Mouse (Mus musculus): ENCODE results near the gene Rpusd4. TPM values are rescaled to one million over a fixed set of nuclear protein-coding genes. Genes with fewer than 3 reads are reported as not detected.

Rpusd4 gene
- 16.7 and 18.5 TPM in 2 replicates for polyA plus RNA-seq (2015; fragmentation: Nextera tagmentation; extraction: Ambion mirVana)

- H3K27ac ChIP-seq (ENCODE audit: low read length) = peak within 1 kb of the TSS; percentile 88
- H3K9me3 ChIP-seq (replicated peaks; ENCODE audit: control insufficient read depth, low read length, poor library complexity, severe bottlenecking) = no peaks in the 10 kb centered on the region
- under 1% methylated on average over 53 of the region's 62 CpGs for WGBS
- H3K4me2 ChIP-seq (ENCODE audit: low read length) = peak within 1 kb of the TSS; percentile 85
- H3K4me3 ChIP-seq (ENCODE audit: low read depth, low read length) = peak within 1 kb of the TSS; percentile 68
- H3K9ac ChIP-seq (ENCODE audit: low read depth, low read length) = peak within 1 kb of the TSS; percentile 81
- no peaks in the 10 kb centered on the region for H3K27me3 ChIP-seq (ENCODE audit: control insufficient read depth, insufficient read depth, low read depth, low read length)
- peaks cover 1% of the 10 kb centered on the region; the same call in 1 of the 2 replicates for H3K36me3 ChIP-seq (ENCODE audit: control insufficient read depth, insufficient read depth, low read length)
- peak; percentile 96 for ATAC-seq
- peaks cover 21% of the 10 kb centered on the region for H3K4me1 ChIP-seq (ENCODE audit: control insufficient read depth, insufficient read depth, low read length)
These were observed at the start of gene Rpusd4, which contains the start of gene Fam118b for GRCm38 (mm10) chr9:35267146-35267975. Rpusd4 (plus strand) TSS chr9:35267865. Fam118b (minus strand) TSS chr9:35267805.

- 81% methylated on average over 1 of the region's 1 CpGs for WGBS
- no peak overlapping the region for H3K4me3 ChIP-seq (ENCODE audit: low read depth, low read length)
These were observed 49.7 kb upstream of the Rpusd4 start for GRCm38 (mm10) chr9:35217963-35218362.

GRCm38 (mm10) chr9:35223466-35223865, 44.2 kb upstream of the Rpusd4 start:
- Histone ChIP-seq H3K36me3 (ENCODE audit: control insufficient read depth, insufficient read depth, low read length) (peaks cover 18% of the 10 kb centered on the region), H3K4me3 (ENCODE audit: low read depth, low read length) (no peak overlapping the region), H3K4me1 (ENCODE audit: control insufficient read depth, insufficient read depth, low read length) (no peaks in the 10 kb centered on the region), H3K9ac (ENCODE audit: low read depth, low read length) (no peak overlapping the region), H3K9me3 (replicated peaks; ENCODE audit: control insufficient read depth, low read length, poor library complexity, severe bottlenecking) (no peaks in the 10 kb centered on the region), H3K27ac (ENCODE audit: low read length) (no peak overlapping the region), H3K27me3 (ENCODE audit: control insufficient read depth, insufficient read depth, low read depth, low read length) (no peaks in the 10 kb centered on the region), H3K4me2 (ENCODE audit: low read length) (no peak overlapping the region)
- ATAC-seq = no peak
- 93% methylated on average over 3 of the region's 3 CpGs for WGBS

More at GRCm38 (mm10) chr9:35217963-35218362, 49.7 kb upstream of the Rpusd4 start:
- ATAC-seq = no peak
- no peaks in the 10 kb centered on the region for H3K27me3 ChIP-seq (ENCODE audit: control insufficient read depth, insufficient read depth, low read depth, low read length)
- no peak overlapping the region for H3K4me2 ChIP-seq (ENCODE audit: low read length)
- H3K9ac ChIP-seq (ENCODE audit: low read depth, low read length) = no peak overlapping the region
- H3K36me3 ChIP-seq (ENCODE audit: control insufficient read depth, insufficient read depth, low read length) = peaks cover 39% of the 10 kb centered on the region
- H3K27ac ChIP-seq (ENCODE audit: low read length) = no peak overlapping the region
- H3K4me1 ChIP-seq (ENCODE audit: control insufficient read depth, insufficient read depth, low read length) = no peaks in the 10 kb centered on the region
- H3K9me3 ChIP-seq (replicated peaks; ENCODE audit: control insufficient read depth, low read length, poor library complexity, severe bottlenecking) = no peaks in the 10 kb centered on the region

- H3K4me2 ChIP-seq (ENCODE audit: low read length) = no peak overlapping the region
- no peak overlapping the region for H3K4me3 ChIP-seq (ENCODE audit: low read depth, low read length)
- no peak overlapping the region for H3K27ac ChIP-seq (ENCODE audit: low read length)
- 94% methylated on average over 3 of the region's 3 CpGs for WGBS
- no peaks in the 10 kb centered on the region for H3K27me3 ChIP-seq (ENCODE audit: control insufficient read depth, insufficient read depth, low read depth, low read length)
- no peaks in the 10 kb centered on the region for H3K4me1 ChIP-seq (ENCODE audit: control insufficient read depth, insufficient read depth, low read length)
- no peak for ATAC-seq
- peaks cover 16% of the 10 kb centered on the region for H3K36me3 ChIP-seq (ENCODE audit: control insufficient read depth, insufficient read depth, low read length)
- no peaks in the 10 kb centered on the region for H3K9me3 ChIP-seq (replicated peaks; ENCODE audit: control insufficient read depth, low read length, poor library complexity, severe bottlenecking)
- H3K9ac ChIP-seq (ENCODE audit: low read depth, low read length) = no peak overlapping the region
These were observed 39.0 kb upstream of the Rpusd4 start for GRCm38 (mm10) chr9:35228671-35229070.

- H3K4me3 ChIP-seq (ENCODE audit: low read depth, low read length) = no peak overlapping the region
These were observed 31.7 kb upstream of the Rpusd4 start for GRCm38 (mm10) chr9:35235996-35236395.

GRCm38 (mm10) chr9:35238371-35238770, 29.3 kb upstream of the Rpusd4 start:
- no peak overlapping the region for H3K4me3 ChIP-seq (ENCODE audit: low read depth, low read length)
- no peak overlapping the region for H3K9ac ChIP-seq (ENCODE audit: low read depth, low read length)
- no peaks in the 10 kb centered on the region for H3K27me3 ChIP-seq (ENCODE audit: control insufficient read depth, insufficient read depth, low read depth, low read length)
- H3K4me1 ChIP-seq (ENCODE audit: control insufficient read depth, insufficient read depth, low read length) = no peaks in the 10 kb centered on the region
- H3K4me2 ChIP-seq (ENCODE audit: low read length) = no peak overlapping the region
- no peaks in the 10 kb centered on the region for H3K9me3 ChIP-seq (replicated peaks; ENCODE audit: control insufficient read depth, low read length, poor library complexity, severe bottlenecking)
- WGBS = 95% methylated on average over 1 of the region's 1 CpGs
- peaks cover 4% of the 10 kb centered on the region; the same call in 1 of the 2 replicates for H3K36me3 ChIP-seq (ENCODE audit: control insufficient read depth, insufficient read depth, low read length)
- ATAC-seq = no peak
- no peak overlapping the region for H3K27ac ChIP-seq (ENCODE audit: low read length)

More at GRCm38 (mm10) chr9:35235996-35236395, 31.7 kb upstream of the Rpusd4 start:
- H3K9ac ChIP-seq (ENCODE audit: low read depth, low read length) = no peak overlapping the region
- H3K27ac ChIP-seq (ENCODE audit: low read length) = no peak overlapping the region
- H3K9me3 ChIP-seq (replicated peaks; ENCODE audit: control insufficient read depth, low read length, poor library complexity, severe bottlenecking) = no peaks in the 10 kb centered on the region
- no peak for ATAC-seq
- 49% methylated on average over 3 of the region's 3 CpGs for WGBS
- no peaks in the 10 kb centered on the region for H3K27me3 ChIP-seq (ENCODE audit: control insufficient read depth, insufficient read depth, low read depth, low read length)
- peaks cover 13% of the 10 kb centered on the region for H3K36me3 ChIP-seq (ENCODE audit: control insufficient read depth, insufficient read depth, low read length)
- H3K4me1 ChIP-seq (ENCODE audit: control insufficient read depth, insufficient read depth, low read length) = no peaks in the 10 kb centered on the region
- no peak overlapping the region for H3K4me2 ChIP-seq (ENCODE audit: low read length)

- H3K36me3 ChIP-seq (ENCODE audit: control insufficient read depth, insufficient read depth, low read length) = peaks cover under 1% of the 10 kb centered on the region; the same call in 1 of the 2 replicates
- H3K27me3 ChIP-seq (ENCODE audit: control insufficient read depth, insufficient read depth, low read depth, low read length) = no peaks in the 10 kb centered on the region
- H3K4me3 ChIP-seq (ENCODE audit: low read depth, low read length) = no peak overlapping the region
- no peak overlapping the region for H3K27ac ChIP-seq (ENCODE audit: low read length)
- H3K4me2 ChIP-seq (ENCODE audit: low read length) = no peak overlapping the region
- H3K9ac ChIP-seq (ENCODE audit: low read depth, low read length) = no peak overlapping the region
- no peaks in the 10 kb centered on the region for H3K4me1 ChIP-seq (ENCODE audit: control insufficient read depth, insufficient read depth, low read length)
- no peaks in the 10 kb centered on the region for H3K9me3 ChIP-seq (replicated peaks; ENCODE audit: control insufficient read depth, low read length, poor library complexity, severe bottlenecking)
- 86% methylated on average over 6 of the region's 6 CpGs for WGBS
- ATAC-seq = no peak
These were observed 28.6 kb upstream of the Rpusd4 start for GRCm38 (mm10) chr9:35238915-35239571.

- no peak for ATAC-seq
- Histone ChIP-seq H3K4me1 (ENCODE audit: control insufficient read depth, insufficient read depth, low read length) (no peaks in the 10 kb centered on the region), H3K27me3 (ENCODE audit: control insufficient read depth, insufficient read depth, low read depth, low read length) (no peaks in the 10 kb centered on the region), H3K4me2 (ENCODE audit: low read length) (no peak overlapping the region), H3K9me3 (replicated peaks; ENCODE audit: control insufficient read depth, low read length, poor library complexity, severe bottlenecking) (no peaks in the 10 kb centered on the region), H3K9ac (ENCODE audit: low read depth, low read length) (no peak overlapping the region), H3K27ac (ENCODE audit: low read length) (no peak overlapping the region), H3K4me3 (ENCODE audit: low read depth, low read length) (no peak overlapping the region), H3K36me3 (ENCODE audit: control insufficient read depth, insufficient read depth, low read length) (no peaks in the 10 kb centered on the region; the same call in 1 of the 2 replicates)
- 83% methylated on average over 1 of the region's 1 CpGs for WGBS
These were observed 27.9 kb upstream of the Rpusd4 start for GRCm38 (mm10) chr9:35239734-35240133.

- H3K4me1 ChIP-seq (ENCODE audit: control insufficient read depth, insufficient read depth, low read length) = no peaks in the 10 kb centered on the region
- no peaks in the 10 kb centered on the region; the same call in 1 of the 2 replicates for H3K36me3 ChIP-seq (ENCODE audit: control insufficient read depth, insufficient read depth, low read length)
- H3K9ac ChIP-seq (ENCODE audit: low read depth, low read length) = no peak overlapping the region
- no peaks in the 10 kb centered on the region for H3K9me3 ChIP-seq (replicated peaks; ENCODE audit: control insufficient read depth, low read length, poor library complexity, severe bottlenecking)
- no peak overlapping the region for H3K4me2 ChIP-seq (ENCODE audit: low read length)
- no peak for ATAC-seq
- H3K4me3 ChIP-seq (ENCODE audit: low read depth, low read length) = no peak overlapping the region
- 94% methylated on average over 2 of the region's 2 CpGs for WGBS
- H3K27ac ChIP-seq (ENCODE audit: low read length) = no peak overlapping the region
- no peaks in the 10 kb centered on the region for H3K27me3 ChIP-seq (ENCODE audit: control insufficient read depth, insufficient read depth, low read depth, low read length)
These were observed 20.3 kb upstream of the Rpusd4 start for GRCm38 (mm10) chr9:35247405-35247804.

All from midbrain, embryonic 16.5 days (tissue).